Mouse (Mus musculus) intestine, embryonic 15.5 days (tissue): Measurements from ENCODE around the gene Psme2b. TPM values are rescaled to one million over a fixed set of nuclear protein-coding genes. Genes with fewer than 3 reads are reported as not detected.
"Not testable (repeated sequence)": the region's sequence is repeated elsewhere in the genome, so short reads cannot be mapped to it uniquely, and the experiment has no call there.

Experiments
- ATAC-seq: fragments of 200-750 bp; cut with Nextera tagmentation; 2 replicates; pipeline ENCODE4 v1.8.0; 2017; ENCODE audit warnings: moderate TSS enrichment, moderate library complexity
- H3K27ac ChIP-seq: fragments of 300-500 bp; sonication (generic); 2 replicates; pipeline ENCODE4 v1.5.1; 2015; ENCODE audit warnings: mild to moderate bottlenecking, inconsistent platforms
- H3K27me3 ChIP-seq: fragments of 300-500 bp; sonication (generic); replicated peaks from 2 replicates; pipeline ENCODE4 v1.6.1; 2015; ENCODE audit warnings: inconsistent platforms
- H3K36me3 ChIP-seq: fragments of 300-500 bp; sonication (generic); 2 replicates; pipeline ENCODE4 v1.6.1; 2015; ENCODE audit warnings: inconsistent platforms
- H3K4me1 ChIP-seq: fragments of 300-500 bp; sonication (generic); replicated peaks from 2 replicates; pipeline ENCODE4 v1.6.1; 2015; ENCODE audit warnings: inconsistent platforms
- H3K4me2 ChIP-seq: fragments of 300-500 bp; sonication (generic); replicated peaks from 2 replicates; pipeline ENCODE4 v1.6.1; 2015; ENCODE audit warnings: mild to moderate bottlenecking, inconsistent platforms
- H3K4me3 ChIP-seq: fragments of 300-500 bp; sonication (generic); replicated peaks from 2 replicates; pipeline ENCODE4 v1.5.1; 2015; ENCODE audit warnings: inconsistent platforms
- H3K9ac ChIP-seq: fragments of 300-500 bp; sonication (generic); 2 replicates; pipeline ENCODE4 v1.6.1; 2015; ENCODE audit warnings: inconsistent platforms
- H3K9me3 ChIP-seq: fragments of 300-500 bp; sonication (generic); 2 replicates; pipeline ENCODE4 v1.6.1; 2016; ENCODE audit warnings: inconsistent platforms
- WGBS: fragments of 180-500 bp; shearing (Covaris S2); methylation state at CpG from one replicate; pipeline ENCODE4 v1.1.7; 2015; 5-methylcytosine and 5-hydroxymethylcytosine counted together
- polyA plus RNA-seq: library from polyadenylated mRNA; unstranded; fragments of >200 nt; fragmentation: Nextera tagmentation; extraction: Ambion mirVana; gene quantifications from 2 replicates; pipeline ENCODE4 v1.2.1, GENCODE M21; 2015

The Psme2b gene
- 4.5 and 5.0 TPM in 2 replicates for polyA plus RNA-seq

GRCm38 (mm10) chr11:48946090-48946489 lies at the start of gene Psme2b:
TSS of gene Psme2b (minus strand) at chr11:48946190.
- ATAC-seq, H3K27me3 ChIP-seq, H3K9me3 ChIP-seq, H3K27ac ChIP-seq, H3K36me3 ChIP-seq, H3K4me1 ChIP-seq, H3K4me2 ChIP-seq, H3K9ac ChIP-seq, H3K4me3 ChIP-seq: not testable (repeated sequence)
- 86% methylated on average over 6 of the region's 6 CpGs for WGBS

- H3K36me3 ChIP-seq, H3K27ac ChIP-seq, H3K27me3 ChIP-seq, H3K4me3 ChIP-seq, ATAC-seq, H3K9ac ChIP-seq, H3K4me2 ChIP-seq, H3K4me1 ChIP-seq, H3K9me3 ChIP-seq: not testable (repeated sequence)
- WGBS: 39% methylated on average over 2 of the region's 2 CpGs
Observed at GRCm38 (mm10) chr11:48994018-48994417, 48.0 kb upstream of the Psme2b start, which contains the start of gene Tgtp1. TSS of gene Tgtp1 (minus strand) at chr11:48994172.

GRCm38 (mm10) chr11:48993296-48993695 lies 47.3 kb upstream of the Psme2b start:
- not testable (repeated sequence) for H3K4me2 ChIP-seq, ATAC-seq, H3K9ac ChIP-seq, H3K27me3 ChIP-seq, H3K36me3 ChIP-seq, H3K27ac ChIP-seq, H3K4me3 ChIP-seq, H3K9me3 ChIP-seq, H3K4me1 ChIP-seq
- 35% methylated on average over 10 of the region's 10 CpGs for WGBS

GRCm38 (mm10) chr11:48991740-48992520 lies 45.9 kb upstream of the Psme2b start, which contains the start of gene Gm12185:
TSS of gene Gm12185 (minus strand) at chr11:48992226.
- H3K4me1 ChIP-seq: not testable (repeated sequence)

GRCm38 (mm10) chr11:48989981-48990380 lies 44.0 kb upstream of the Psme2b start:
- H3K27me3 ChIP-seq, ATAC-seq, H3K4me3 ChIP-seq, H3K4me2 ChIP-seq, H3K9ac ChIP-seq, H3K4me1 ChIP-seq, H3K27ac ChIP-seq, H3K36me3 ChIP-seq, H3K9me3 ChIP-seq: not testable (repeated sequence)
- 53% methylated on average over 2 of the region's 2 CpGs for WGBS

More at GRCm38 (mm10) chr11:48991740-48992520, 45.9 kb upstream of the Psme2b start, which contains the start of gene Gm12185:
- H3K4me2 ChIP-seq, H3K9me3 ChIP-seq, H3K27me3 ChIP-seq, H3K27ac ChIP-seq, H3K9ac ChIP-seq, H3K4me3 ChIP-seq, ATAC-seq, H3K36me3 ChIP-seq: not testable (repeated sequence)
- 51% methylated on average over 4 of the region's 4 CpGs for WGBS

- WGBS: 73% methylated on average over 2 of the region's 3 CpGs
- not testable (repeated sequence) for H3K27me3 ChIP-seq, H3K9me3 ChIP-seq, H3K4me2 ChIP-seq, H3K27ac ChIP-seq, ATAC-seq, H3K36me3 ChIP-seq, H3K4me3 ChIP-seq, H3K4me1 ChIP-seq, H3K9ac ChIP-seq
Observed at GRCm38 (mm10) chr11:48988219-48988618, 42.2 kb upstream of the Psme2b start.

GRCm38 (mm10) chr11:48982848-48983247 lies 36.9 kb upstream of the Psme2b start:
- H3K4me1 ChIP-seq, H3K9ac ChIP-seq, H3K4me3 ChIP-seq, H3K4me2 ChIP-seq, H3K36me3 ChIP-seq, ATAC-seq, H3K9me3 ChIP-seq, H3K27me3 ChIP-seq, H3K27ac ChIP-seq: not testable (repeated sequence)
- no CpG with 5 or more reads among the region's 3 CpGs for WGBS

GRCm38 (mm10) chr11:48980052-48980451 lies 34.1 kb upstream of the Psme2b start:
- not testable (repeated sequence) for H3K27ac ChIP-seq, ATAC-seq, H3K4me1 ChIP-seq, H3K4me3 ChIP-seq, H3K27me3 ChIP-seq, H3K36me3 ChIP-seq, H3K9me3 ChIP-seq, H3K4me2 ChIP-seq, H3K9ac ChIP-seq
- no CpG with 5 or more reads among the region's 5 CpGs for WGBS

- H3K36me3 ChIP-seq, ATAC-seq, H3K27ac ChIP-seq, H3K9me3 ChIP-seq, H3K9ac ChIP-seq, H3K4me1 ChIP-seq, H3K4me2 ChIP-seq, H3K27me3 ChIP-seq, H3K4me3 ChIP-seq: not testable (repeated sequence)
- no CpG with 5 or more reads among the region's 3 CpGs for WGBS
Observed at GRCm38 (mm10) chr11:48979251-48979650, 33.3 kb upstream of the Psme2b start, which contains the start of gene 9930111J21Rik1. TSS of gene 9930111J21Rik1 (minus strand) at chr11:48979398.

GRCm38 (mm10) chr11:48978240-48978939 lies 32.4 kb upstream of the Psme2b start, which contains the start of gene Olfr56:
TSS of gene Olfr56 (plus strand) at chr11:48978889.
- H3K4me3 ChIP-seq, H3K9me3 ChIP-seq, H3K36me3 ChIP-seq, H3K27me3 ChIP-seq, H3K4me2 ChIP-seq, ATAC-seq, H3K27ac ChIP-seq, H3K4me1 ChIP-seq, H3K9ac ChIP-seq: not testable (repeated sequence)
- no CpG with 5 or more reads among the region's 1 CpGs for WGBS

GRCm38 (mm10) chr11:48974686-48975085 lies 28.7 kb upstream of the Psme2b start:
- not testable (repeated sequence) for H3K9me3 ChIP-seq, H3K27ac ChIP-seq, H3K27me3 ChIP-seq, ATAC-seq, H3K4me3 ChIP-seq, H3K36me3 ChIP-seq, H3K9ac ChIP-seq, H3K4me2 ChIP-seq, H3K4me1 ChIP-seq
- WGBS: no CpG with 5 or more reads among the region's 1 CpGs

GRCm38 (mm10) chr11:48939286-48939685 lies 6.7 kb downstream of the Psme2b start:
- H3K9me3 ChIP-seq, H3K27ac ChIP-seq, H3K4me2 ChIP-seq, H3K27me3 ChIP-seq, ATAC-seq, H3K36me3 ChIP-seq, H3K9ac ChIP-seq, H3K4me3 ChIP-seq, H3K4me1 ChIP-seq: not testable (repeated sequence)
